Mouse (Mus musculus) large intestine, adult 2 months (tissue): Measurements from ENCODE around the gene Mto1. TPM values are rescaled to one million over a fixed set of nuclear protein-coding genes. Genes with fewer than 3 reads are reported as not detected.
A peak's percentile ranks its signal among the peaks of the same experiment; 100 is the strongest.
"Not testable (repeated sequence)": the region's sequence is repeated elsewhere in the genome, so short reads cannot be mapped to it uniquely, and the experiment has no call there.

Experiments used
- DNase-seq: peaks from one replicate; pipeline ENCODE4 v3.0.0-alpha.2; 2012; ENCODE audit warnings: low read depth, low spot score
- WGBS: fragments of 180-500 bp; shearing (Covaris S2); methylation state at CpG from one replicate; pipeline ENCODE4 v1.1.7; 2018; 5-methylcytosine and 5-hydroxymethylcytosine counted together
- polyA plus RNA-seq: library from polyadenylated mRNA; depleted of rRNA; stranded (reverse); fragments of >200 nt; gene quantifications from 2 replicates; pipeline ENCODE4 v1.2.3, GENCODE M21; 2012

Mto1 gene
- polyA plus RNA-seq, 1 experiment, result 9.1 TPM

GRCm38 (mm10) chr9:78474771-78475382 lies 26.9 kb downstream of the Mto1 start:
- DNase-seq, result no peak
- WGBS, result 74% methylated on average over 5 of the region's 5 CpGs

- no peak for DNase-seq
- WGBS, result 77% methylated on average over 2 of the region's 2 CpGs
Observed at GRCm38 (mm10) chr9:78475383-78475780, 27.4 kb downstream of the Mto1 start.

GRCm38 (mm10) chr9:78475873-78476272 lies 27.9 kb downstream of the Mto1 start:
- WGBS, result 84% methylated on average over 4 of the region's 4 CpGs
- DNase-seq, result no peak

GRCm38 (mm10) chr9:78476531-78477020 lies 28.6 kb downstream of the Mto1 start:
- WGBS, result 41% methylated on average over 1 of the region's 1 CpGs

GRCm38 (mm10) chr9:78477021-78477551 lies 29.1 kb downstream of the Mto1 start:
- 9% methylated on average over 5 of the region's 5 CpGs for WGBS
- no peak for DNase-seq

More at GRCm38 (mm10) chr9:78476531-78477020, 28.6 kb downstream of the Mto1 start:
- DNase-seq, result no peak

GRCm38 (mm10) chr9:78478009-78478605 lies 30.1 kb downstream of the Mto1 start:
- DNase-seq, result not testable (repeated sequence)
- WGBS, result 37% methylated on average over 1 of the region's 1 CpGs

GRCm38 (mm10) chr9:78479308-78479707 lies 31.3 kb downstream of the Mto1 start:
- 17% methylated on average over 8 of the region's 8 CpGs for WGBS
- not testable (repeated sequence) for DNase-seq

GRCm38 (mm10) chr9:78480227-78480626 lies 32.2 kb downstream of the Mto1 start:
- WGBS, result 1% methylated on average over 13 of the region's 13 CpGs

GRCm38 (mm10) chr9:78480706-78481358 lies 32.8 kb downstream of the Mto1 start:
- DNase-seq, result no peak
- under 1% methylated on average over 46 of the region's 46 CpGs for WGBS

More at GRCm38 (mm10) chr9:78480227-78480626, 32.2 kb downstream of the Mto1 start:
- DNase-seq, result not testable (repeated sequence)

- peak; percentile 92 for DNase-seq
- WGBS, result under 1% methylated on average over 73 of the region's 77 CpGs
Observed at GRCm38 (mm10) chr9:78481423-78482331, 33.7 kb downstream of the Mto1 start.

- DNase-seq, result no peak
- WGBS, result 20% methylated on average over 3 of the region's 3 CpGs
Observed at GRCm38 (mm10) chr9:78482386-78482785, 34.4 kb downstream of the Mto1 start.

GRCm38 (mm10) chr9:78484660-78485059 lies 36.7 kb downstream of the Mto1 start:
- 83% methylated on average over 3 of the region's 3 CpGs for WGBS

GRCm38 (mm10) chr9:78488021-78488420 lies 40.0 kb downstream of the Mto1 start:
- WGBS, result 69% methylated on average over 5 of the region's 5 CpGs
- DNase-seq, result not testable (repeated sequence)

More at GRCm38 (mm10) chr9:78484660-78485059, 36.7 kb downstream of the Mto1 start:
- no peak for DNase-seq

GRCm38 (mm10) chr9:78488890-78489420 lies 40.9 kb downstream of the Mto1 start, which contains the start of gene Eef1a1:
TSS of gene Eef1a1 (minus strand) at chr9:78489151.
- no peak for DNase-seq
- under 1% methylated on average over 16 of the region's 20 CpGs for WGBS

- WGBS, result 10% methylated on average over 3 of the region's 3 CpGs
Observed at GRCm38 (mm10) chr9:78491169-78491568, 43.2 kb downstream of the Mto1 start.

GRCm38 (mm10) chr9:78492254-78492653 lies 44.2 kb downstream of the Mto1 start:
- WGBS, result 61% methylated on average over 3 of the region's 3 CpGs
- DNase-seq, result no peak

More at GRCm38 (mm10) chr9:78491169-78491568, 43.2 kb downstream of the Mto1 start:
- DNase-seq, result no peak

- no peak for DNase-seq
- WGBS, result 87% methylated on average over 7 of the region's 7 CpGs
Observed at GRCm38 (mm10) chr9:78493171-78493570, 45.2 kb downstream of the Mto1 start.

GRCm38 (mm10) chr9:78500386-78500785 lies 52.4 kb downstream of the Mto1 start:
- WGBS, result 85% methylated on average over 3 of the region's 3 CpGs
- DNase-seq, result no peak

GRCm38 (mm10) chr9:78501284-78501683 lies 53.3 kb downstream of the Mto1 start:
- WGBS, result 88% methylated on average over 4 of the region's 4 CpGs
- DNase-seq, result no peak
